Mouse (Mus musculus): Measurements from ENCODE around the gene Lrfn4. TPM values are rescaled to one million over a fixed set of nuclear protein-coding genes. Genes with fewer than 3 reads are reported as not detected.

Lrfn4 gene
- polyA plus RNA-seq, 1 experiment from 2014 or later, result 4.6 TPM

DNA sequence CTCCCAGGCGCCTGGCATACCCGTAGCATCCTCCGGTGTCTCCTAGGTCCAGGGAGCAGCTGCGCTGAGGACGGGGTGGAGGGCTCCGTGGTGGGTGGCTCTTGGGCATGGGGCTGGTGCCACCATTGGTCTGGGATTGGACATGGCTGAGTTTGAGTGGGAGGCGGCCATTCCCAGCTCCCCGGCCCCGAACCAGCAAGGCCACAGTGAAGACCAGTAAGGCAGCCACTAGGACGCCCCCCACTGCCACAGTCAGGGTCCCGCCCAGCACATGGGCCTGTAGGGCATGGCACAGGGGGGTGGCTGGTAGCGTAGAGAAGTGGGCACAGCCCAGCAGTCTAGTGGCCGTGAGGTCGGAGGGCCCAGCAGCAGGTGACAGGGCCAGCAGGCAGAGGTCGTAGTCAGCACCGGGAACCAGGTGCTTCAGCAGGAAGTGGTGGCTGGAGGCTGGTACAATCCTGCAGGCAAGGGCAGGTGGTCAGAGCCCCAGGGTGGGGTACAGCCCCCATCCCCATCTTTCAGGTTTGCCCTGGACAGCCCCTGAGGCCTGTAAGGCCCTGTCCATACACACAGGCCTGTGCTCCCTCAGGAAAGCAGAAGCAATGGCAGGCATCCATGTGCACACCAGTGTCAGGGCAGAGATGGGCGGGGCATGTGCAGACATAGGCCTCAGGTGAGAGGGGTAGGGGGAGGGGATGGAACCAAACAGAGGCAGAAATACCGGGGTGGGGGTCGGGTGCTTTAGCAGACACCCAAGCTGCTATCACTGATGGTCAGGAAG, 3.1 kb downstream of the Lrfn4 start:
- H3K27me3 ChIP-seq (replicated peaks; ENCODE audit: control insufficient read depth, insufficient read depth, low read length), result no peaks in the 10 kb centered on the region
- no peak overlapping the region for H3K4me2 ChIP-seq (replicated peaks; ENCODE audit: low read depth)
- H3K36me3 ChIP-seq (ENCODE audit: control insufficient read depth, insufficient read depth), result peaks cover 25% of the 10 kb centered on the region; the same call in 1 of the 2 replicates
- 75% methylated on average over 19 of the region's 19 CpGs for WGBS
- no peak for TF ChIP-seq CTCF (IDR thresholded peaks at IDR 0.05; ENCODE audit: low read depth)
- peaks cover 3% of the 10 kb centered on the region; the same call in 1 of the 2 replicates for H3K4me1 ChIP-seq (replicated peaks; ENCODE audit: control insufficient read depth, insufficient read depth, low read length)
- no peaks in the 10 kb centered on the region for H3K9me3 ChIP-seq (ENCODE audit: control insufficient read depth)
- H3K27ac ChIP-seq (ENCODE audit: low read depth, low read length), result no peak overlapping the region
- ATAC-seq, result no peak
- no peak overlapping the region for H3K4me3 ChIP-seq (ENCODE audit: low read depth, low read length)
- H3K9ac ChIP-seq (ENCODE audit: low read depth, low read length), result no peak overlapping the region

DNA sequence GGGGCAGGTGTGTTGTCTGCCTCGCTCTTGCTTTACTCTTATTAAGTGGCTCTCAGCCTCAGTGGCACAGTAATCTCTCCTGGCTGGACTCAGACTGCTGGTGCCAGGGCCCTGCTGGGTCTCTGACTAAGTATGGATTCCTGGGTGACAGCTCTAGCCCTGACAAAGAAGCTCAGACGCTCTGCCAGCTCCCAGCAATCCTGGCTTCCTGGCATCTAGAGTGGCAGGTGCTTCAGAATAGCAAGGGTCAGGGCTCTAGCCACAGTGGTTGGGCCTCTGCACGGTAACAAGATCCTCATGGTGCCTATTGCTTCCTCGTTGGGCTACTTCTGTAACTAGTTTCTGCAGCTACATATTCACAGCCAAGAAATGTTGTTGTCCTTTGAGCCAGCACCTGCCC, 5.4 kb downstream of the Lrfn4 start:
- H3K9ac ChIP-seq (ENCODE audit: low read depth, low read length), result no peak overlapping the region
- no peak overlapping the region for H3K27ac ChIP-seq (ENCODE audit: low read depth, low read length)
- TF ChIP-seq CTCF (IDR thresholded peaks at IDR 0.05; ENCODE audit: low read depth), result no peak
- ATAC-seq, result no peak
- no peak overlapping the region for H3K4me3 ChIP-seq (ENCODE audit: low read depth, low read length)
- no peaks in the 10 kb centered on the region for H3K27me3 ChIP-seq (replicated peaks; ENCODE audit: control insufficient read depth, insufficient read depth, low read length)
- no peak overlapping the region; the same call in 1 of the 2 replicates for H3K4me2 ChIP-seq (replicated peaks; ENCODE audit: low read depth)
- 53% methylated on average over 4 of the region's 4 CpGs for WGBS
- H3K4me1 ChIP-seq (replicated peaks; ENCODE audit: control insufficient read depth, insufficient read depth, low read length), result peaks cover 3% of the 10 kb centered on the region; the same call in 1 of the 2 replicates
- H3K9me3 ChIP-seq (ENCODE audit: control insufficient read depth), result no peaks in the 10 kb centered on the region
- peaks cover 25% of the 10 kb centered on the region; the same call in 1 of the 2 replicates for H3K36me3 ChIP-seq (ENCODE audit: control insufficient read depth, insufficient read depth)

DNA sequence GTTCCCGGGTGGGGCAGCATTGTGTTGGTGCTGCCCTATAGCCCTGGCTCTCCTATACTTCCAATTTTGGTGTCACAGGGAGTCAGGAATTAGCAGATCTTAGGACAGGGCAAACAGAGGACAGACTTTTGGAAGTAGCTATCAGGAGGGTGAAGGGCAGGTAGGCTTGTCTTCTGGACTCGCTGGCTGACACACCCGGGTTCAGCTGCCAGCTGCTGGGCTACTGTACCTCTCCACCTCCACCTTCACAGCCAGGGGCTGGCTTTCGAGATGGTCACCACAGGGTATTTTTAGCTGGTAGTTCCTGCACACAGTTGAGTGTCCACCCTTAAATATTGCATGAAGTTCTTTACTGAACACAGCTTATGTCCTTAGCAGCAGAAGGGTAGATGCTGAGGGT, 7.0 kb downstream of the Lrfn4 start:
- no peaks in the 10 kb centered on the region for H3K9me3 ChIP-seq (ENCODE audit: control insufficient read depth)
- 0 out of 2 replicates have a peak, but pooled peaks cover 3% of the 10 kb centered on the region for H3K4me1 ChIP-seq (replicated peaks; ENCODE audit: control insufficient read depth, insufficient read depth, low read length)
- 64% methylated on average over 4 of the region's 4 CpGs for WGBS
- peaks cover 20% of the 10 kb centered on the region; the same call in 1 of the 2 replicates for H3K36me3 ChIP-seq (ENCODE audit: control insufficient read depth, insufficient read depth)
- no peak overlapping the region for H3K4me2 ChIP-seq (replicated peaks; ENCODE audit: low read depth)
- no peak overlapping the region for H3K9ac ChIP-seq (ENCODE audit: low read depth, low read length)
- no peak overlapping the region for H3K27ac ChIP-seq (ENCODE audit: low read depth, low read length)
- no peak for ATAC-seq
- TF ChIP-seq CTCF (IDR thresholded peaks at IDR 0.05; ENCODE audit: low read depth), result no peak
- H3K27me3 ChIP-seq (replicated peaks; ENCODE audit: control insufficient read depth, insufficient read depth, low read length), result no peaks in the 10 kb centered on the region
- no peak overlapping the region for H3K4me3 ChIP-seq (ENCODE audit: low read depth, low read length)

DNA sequence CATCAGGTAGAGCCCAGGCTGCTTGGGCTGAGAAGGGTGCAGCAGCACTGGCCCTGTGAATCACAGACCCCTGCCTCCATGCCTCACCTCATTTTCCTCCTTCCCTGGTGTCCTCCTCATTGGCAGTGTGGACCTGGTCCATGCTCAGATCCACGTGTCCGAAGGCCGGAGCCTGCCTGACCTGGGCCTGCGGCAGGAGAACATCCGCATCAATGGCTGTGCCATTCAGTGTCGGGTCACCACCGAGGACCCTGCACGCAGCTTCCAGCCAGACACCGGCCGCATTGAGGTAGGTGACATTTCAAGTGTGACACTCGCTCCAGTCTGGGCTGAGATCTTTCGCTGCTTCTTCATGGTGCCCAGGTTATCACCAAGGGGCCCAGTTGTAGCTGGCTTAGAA, 8.1 kb downstream of the Lrfn4 start:
- WGBS, result 95% methylated on average over 12 of the region's 12 CpGs
- 0 out of 2 replicates have a peak, but pooled peaks cover 3% of the 10 kb centered on the region for H3K4me1 ChIP-seq (replicated peaks; ENCODE audit: control insufficient read depth, insufficient read depth, low read length)
- no peak overlapping the region for H3K9ac ChIP-seq (ENCODE audit: low read depth, low read length)
- H3K27ac ChIP-seq (ENCODE audit: low read depth, low read length), result no peak overlapping the region
- no peak for ATAC-seq
- H3K4me2 ChIP-seq (replicated peaks; ENCODE audit: low read depth), result no peak overlapping the region
- H3K27me3 ChIP-seq (replicated peaks; ENCODE audit: control insufficient read depth, insufficient read depth, low read length), result no peaks in the 10 kb centered on the region
- H3K36me3 ChIP-seq (ENCODE audit: control insufficient read depth, insufficient read depth), result peaks cover 11% of the 10 kb centered on the region; the same call in 1 of the 2 replicates
- H3K9me3 ChIP-seq (ENCODE audit: control insufficient read depth), result no peaks in the 10 kb centered on the region
- H3K4me3 ChIP-seq (ENCODE audit: low read depth, low read length), result no peak overlapping the region
- no peak for TF ChIP-seq CTCF (IDR thresholded peaks at IDR 0.05; ENCODE audit: low read depth)

DNA sequence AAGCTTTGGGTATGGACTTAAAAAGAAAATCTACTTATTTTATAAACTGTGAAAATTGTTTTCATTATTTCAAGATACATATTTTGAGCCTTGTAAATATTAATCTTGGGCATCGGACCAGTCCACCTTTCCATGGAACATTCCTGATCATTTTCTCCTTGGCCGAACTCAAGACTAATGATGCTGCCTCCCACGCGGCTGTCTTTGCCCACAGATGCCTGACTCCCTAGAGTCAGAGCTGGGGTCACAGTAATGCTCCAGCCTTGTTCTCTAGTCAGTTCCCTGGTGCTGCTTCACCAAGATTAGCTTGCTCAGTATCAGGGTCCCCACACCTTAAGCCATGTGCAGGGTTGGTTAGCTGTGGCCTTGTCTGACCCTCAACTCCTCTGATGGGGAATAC, 9.8 kb downstream of the Lrfn4 start:
- no peak for TF ChIP-seq CTCF (IDR thresholded peaks at IDR 0.05; ENCODE audit: low read depth)
- no peaks in the 10 kb centered on the region for H3K9me3 ChIP-seq (ENCODE audit: control insufficient read depth)
- H3K36me3 ChIP-seq (ENCODE audit: control insufficient read depth, insufficient read depth), result no peaks in the 10 kb centered on the region
- no peak overlapping the region for H3K4me2 ChIP-seq (replicated peaks; ENCODE audit: low read depth)
- H3K4me1 ChIP-seq (replicated peaks; ENCODE audit: control insufficient read depth, insufficient read depth, low read length), result 0 out of 2 replicates have a peak, but pooled peaks cover 3% of the 10 kb centered on the region
- no peak overlapping the region for H3K9ac ChIP-seq (ENCODE audit: low read depth, low read length)
- ATAC-seq, result no peak
- H3K27me3 ChIP-seq (replicated peaks; ENCODE audit: control insufficient read depth, insufficient read depth, low read length), result no peaks in the 10 kb centered on the region
- H3K27ac ChIP-seq (ENCODE audit: low read depth, low read length), result no peak overlapping the region
- 68% methylated on average over 4 of the region's 4 CpGs for WGBS
- no peak overlapping the region for H3K4me3 ChIP-seq (ENCODE audit: low read depth, low read length)

DNA sequence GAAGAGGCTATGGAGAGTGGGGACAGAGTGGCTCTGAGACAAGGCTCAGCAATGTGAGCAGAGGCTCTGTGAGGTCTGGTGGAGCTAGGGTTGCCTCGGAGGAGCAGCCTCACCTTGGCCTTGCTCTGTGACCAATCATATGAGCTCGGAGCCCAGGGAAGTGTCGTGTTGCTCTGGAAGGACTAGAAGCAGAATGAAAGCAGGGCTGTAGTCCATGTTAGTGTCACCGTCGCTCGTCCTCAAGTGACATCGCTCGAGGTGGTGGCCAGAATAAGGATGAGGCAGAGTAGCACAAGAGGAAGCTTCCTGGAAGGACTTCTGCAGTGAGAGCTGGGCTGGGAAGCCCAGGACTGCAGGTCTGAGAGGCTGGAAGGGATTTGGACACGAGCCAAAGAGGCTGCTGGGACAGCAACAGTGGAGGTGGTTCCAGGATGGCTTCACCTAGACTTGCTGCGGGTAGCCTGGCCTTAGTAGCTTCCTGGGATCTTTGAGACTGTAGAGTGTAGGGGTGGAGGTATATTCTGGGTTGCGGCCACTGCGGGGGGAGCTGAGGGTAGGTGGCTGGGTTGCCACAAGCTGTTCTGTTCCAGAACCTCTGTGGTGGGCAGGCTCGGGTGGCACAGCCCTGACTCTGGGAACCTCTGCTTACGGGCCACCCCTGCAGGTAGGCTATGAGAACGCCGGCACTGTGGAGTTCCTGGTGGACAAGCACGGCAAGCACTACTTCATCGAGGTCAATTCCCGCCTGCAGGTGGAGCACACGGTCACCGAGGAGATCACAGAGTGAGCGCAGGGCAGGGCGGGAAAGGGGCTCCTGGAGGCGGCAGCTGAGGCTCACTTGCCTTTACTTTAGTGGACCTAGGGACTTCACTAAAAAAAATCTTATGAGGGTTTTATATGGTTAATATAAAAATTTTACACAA, 11.4 kb downstream of the Lrfn4 start:
- H3K9ac ChIP-seq (ENCODE audit: low read depth, low read length), result no peak overlapping the region
- ATAC-seq, result peak; percentile 61
- H3K27ac ChIP-seq (ENCODE audit: low read depth, low read length), result no peak overlapping the region
- H3K36me3 ChIP-seq (ENCODE audit: control insufficient read depth, insufficient read depth), result no peaks in the 10 kb centered on the region
- 33% methylated on average over 24 of the region's 24 CpGs for WGBS
- TF ChIP-seq CTCF (IDR thresholded peaks at IDR 0.05; ENCODE audit: low read depth), result peak; percentile 83
- H3K4me1 ChIP-seq (replicated peaks; ENCODE audit: control insufficient read depth, insufficient read depth, low read length), result no peaks in the 10 kb centered on the region
- no peaks in the 10 kb centered on the region for H3K9me3 ChIP-seq (ENCODE audit: control insufficient read depth)
- H3K4me3 ChIP-seq (ENCODE audit: low read depth, low read length), result no peak overlapping the region
- 0 out of 2 replicates have a peak overlapping the region, but pooled peaks have one; percentile 17 for H3K4me2 ChIP-seq (replicated peaks; ENCODE audit: low read depth)
- H3K27me3 ChIP-seq (replicated peaks; ENCODE audit: control insufficient read depth, insufficient read depth, low read length), result no peaks in the 10 kb centered on the region
